Mouse (Mus musculus) brain, embryonic 14.5 days (tissue): ENCODE results near the gene Lefty2.

ENCODE experiments used
- CTCF ChIP-seq: fragments of 200-500 bp; IDR thresholded peaks from 2 replicates; pipeline ENCODE4 v1.5.1; 2012; ENCODE audit warnings: inconsistent platforms, mild to moderate bottlenecking, moderate library complexity, borderline replicate concordance; ENCODE audit not compliant: insufficient read depth, insufficient read length; ENCODE audit errors: extremely low read depth
- POLR2A ChIP-seq: fragments of 200-500 bp; IDR thresholded peaks from 2 replicates; pipeline ENCODE4 v1.6.1; 2012; ENCODE audit warnings: mild to moderate bottlenecking, inconsistent platforms, borderline replicate concordance; ENCODE audit not compliant: poor library complexity, insufficient read depth, insufficient read length, severe bottlenecking; ENCODE audit errors: extremely low read depth

DNA sequence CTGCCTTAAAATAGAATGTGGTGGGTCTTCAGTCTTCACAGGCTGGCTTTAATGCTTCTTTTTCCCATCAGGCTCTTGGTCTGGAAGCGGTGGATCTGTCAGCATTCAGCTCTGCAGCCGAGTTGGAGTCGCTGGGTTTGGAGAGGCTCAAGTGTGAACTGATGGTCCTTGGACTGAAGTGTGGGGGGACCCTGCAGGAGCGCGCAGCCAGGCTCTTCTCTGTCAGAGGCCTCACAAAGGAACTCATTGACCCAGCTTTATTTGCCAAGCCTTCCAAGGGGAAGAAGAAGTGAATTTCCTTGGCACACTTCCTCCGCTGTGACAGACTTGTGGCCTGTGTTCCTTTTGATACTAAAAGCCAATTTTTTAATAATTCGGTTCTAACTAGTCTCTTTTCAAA is 26.9 kb upstream of the Lefty2 start:
- TF ChIP-seq CTCF = no peak
- no peak for TF ChIP-seq POLR2A
